Mouse (Mus musculus) bone marrow macrophage, adult 2 months (primary cell): ENCODE measurements around the gene Cenpe. TPM values are rescaled to one million over a fixed set of nuclear protein-coding genes. Genes with fewer than 3 reads are reported as not detected.
"Not testable (repeated sequence)": the region's sequence is repeated elsewhere in the genome, so short reads cannot be mapped to it uniquely, and the experiment has no call there.

Source experiments
- H3K27ac ChIP-seq: 2 replicates; pipeline ENCODE4 v1.5.1; 2012; ENCODE audit warnings: low read depth, low read length; ENCODE audit not compliant: insufficient read depth
- H3K4me1 ChIP-seq: 2 replicates; pipeline ENCODE4 v1.6.1; 2012; ENCODE audit warnings: low read length; ENCODE audit not compliant: control insufficient read depth, insufficient read depth
- H3K4me3 ChIP-seq: 2 replicates; pipeline ENCODE4 v1.5.1; 2012; ENCODE audit warnings: mild to moderate bottlenecking, low read length, moderate library complexity; ENCODE audit not compliant: insufficient read depth
- CTCF ChIP-seq: IDR thresholded peaks from 2 replicates; pipeline ENCODE4 v1.5.1; 2012; ENCODE audit warnings: low read depth, mild to moderate bottlenecking, low read length, moderate library complexity
- POLR2A ChIP-seq: IDR thresholded peaks from 2 replicates; pipeline ENCODE4 v1.6.1; 2012; ENCODE audit warnings: mild to moderate bottlenecking, low read depth, low read length, borderline replicate concordance
- polyA plus RNA-seq: library from polyadenylated mRNA; stranded (reverse); fragments of >200 nt; gene quantifications from 2 replicates; pipeline ENCODE4 v1.2.4, GENCODE M21; 2012; ENCODE audit not compliant: missing spikeins, insufficient read depth, insufficient read length

Gene Cenpe
- polyA plus RNA-seq = 17.9 and 18.7 TPM in 2 replicates

GRCm38 (mm10) chr3:135211805-135212657, at the start of gene Cenpe:
Gene Cenpe (plus strand): TSS chr3:135212537.
- Histone ChIP-seq H3K27ac (peak within 1 kb of the TSS; percentile 35), H3K4me3 (peak within 1 kb of the TSS; percentile 99), H3K4me1 (peaks cover 15% of the 10 kb centered on the region)
- no peak for TF ChIP-seq CTCF
- no peak for TF ChIP-seq POLR2A

GRCm38 (mm10) chr3:135171898-135172446, 40.4 kb upstream of the Cenpe start:
- Histone ChIP-seq H3K27ac (no peak overlapping the region), H3K4me1 (no peaks in the 10 kb centered on the region), H3K4me3 (no peak overlapping the region)
- no peak for TF ChIP-seq CTCF

- no peak overlapping the region for H3K4me3 ChIP-seq
Observed at GRCm38 (mm10) chr3:135191861-135192260, 20.5 kb upstream of the Cenpe start.

GRCm38 (mm10) chr3:135198051-135198450, 14.3 kb upstream of the Cenpe start:
- H3K4me3 ChIP-seq, H3K4me1 ChIP-seq, H3K27ac ChIP-seq: not testable (repeated sequence)

More at GRCm38 (mm10) chr3:135191861-135192260, 20.5 kb upstream of the Cenpe start:
- peaks cover 5% of the 10 kb centered on the region for H3K4me1 ChIP-seq
- H3K27ac ChIP-seq = no peak overlapping the region
- no peak for TF ChIP-seq POLR2A

GRCm38 (mm10) chr3:135200409-135201303, 11.7 kb upstream of the Cenpe start:
- Histone ChIP-seq H3K27ac (no peak overlapping the region), H3K4me1 (no peaks in the 10 kb centered on the region), H3K4me3 (no peak overlapping the region)
- TF ChIP-seq POLR2A (no peak), CTCF (no peak)

- TF ChIP-seq POLR2A (no peak), CTCF (peak; percentile 27; the same call in 1 of the 2 replicates)
- H3K4me1 ChIP-seq = peaks cover 6% of the 10 kb centered on the region
- no peak overlapping the region for H3K27ac ChIP-seq
- no peak overlapping the region for H3K4me3 ChIP-seq
Observed at GRCm38 (mm10) chr3:135206621-135207020, 5.7 kb upstream of the Cenpe start.

GRCm38 (mm10) chr3:135212658-135213350, 467 bp downstream of the Cenpe start:
- TF ChIP-seq CTCF = no peak
- 0 out of 2 replicates have a peak, but pooled peaks have one; percentile 33 for TF ChIP-seq POLR2A
- H3K27ac ChIP-seq = peak overlapping the region; percentile 35
- peaks cover 15% of the 10 kb centered on the region for H3K4me1 ChIP-seq
- H3K4me3 ChIP-seq = peak overlapping the region; percentile 99

GRCm38 (mm10) chr3:135232058-135232457, 19.7 kb downstream of the Cenpe start:
- Histone ChIP-seq H3K4me3 (no peak overlapping the region), H3K27ac (no peak overlapping the region), H3K4me1 (no peaks in the 10 kb centered on the region)
- TF ChIP-seq CTCF (no peak), POLR2A (no peak)

- no peak for TF ChIP-seq POLR2A
- TF ChIP-seq CTCF = no peak
- Histone ChIP-seq H3K4me1 (no peaks in the 10 kb centered on the region), H3K27ac (no peak overlapping the region), H3K4me3 (no peak overlapping the region)
Observed at GRCm38 (mm10) chr3:135232462-135232861, 20.1 kb downstream of the Cenpe start.
